Mouse (Mus musculus): ENCODE data around the gene Cysltr2.
A peak's percentile ranks its signal among the peaks of the same experiment; 100 is the strongest.

Cysltr2 gene

DNA sequence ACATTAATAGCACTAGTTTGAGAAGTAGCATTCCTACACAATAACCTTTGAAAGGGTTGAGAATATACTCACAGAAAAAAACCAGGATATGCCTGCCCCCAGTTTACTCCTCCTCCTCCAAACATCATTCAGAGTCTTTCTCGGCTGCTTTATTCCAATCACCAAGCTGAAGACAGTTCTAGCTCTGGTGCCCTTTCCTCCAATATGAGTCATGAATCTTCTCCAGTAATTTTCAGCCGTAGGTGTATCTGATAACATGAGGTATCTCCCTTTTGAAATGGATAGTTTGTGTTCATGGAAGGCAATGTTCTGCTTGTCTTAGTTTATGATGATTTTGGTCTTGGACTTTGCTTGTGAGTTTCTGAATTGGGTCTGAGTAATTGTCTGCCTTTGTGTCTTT, 62.9 kb downstream of the Cysltr2 start:
- DNase-seq (ENCODE audit: low read depth, low spot score): no peak

DNA sequence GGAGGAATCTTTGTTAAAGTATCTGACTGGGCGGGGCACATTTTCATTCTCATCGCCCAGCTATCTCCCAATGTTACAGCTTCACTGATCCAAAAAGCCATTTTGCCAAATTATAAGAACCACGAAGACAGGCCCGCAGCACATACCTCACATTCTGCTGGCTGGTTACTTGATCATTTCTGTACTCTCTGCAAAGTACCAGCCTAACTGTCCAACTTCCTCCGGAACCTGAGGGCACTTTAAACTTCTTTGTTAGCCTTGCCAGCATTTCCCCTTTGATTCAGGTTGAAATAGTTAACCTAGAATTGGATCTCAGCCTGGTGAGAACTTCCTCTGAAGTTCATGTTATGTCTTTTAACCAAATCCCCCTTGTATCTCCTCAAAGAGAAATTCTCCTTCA, 63.8 kb downstream of the Cysltr2 start:
- DNase-seq (ENCODE audit: low read depth, low spot score): no peak

DNA sequence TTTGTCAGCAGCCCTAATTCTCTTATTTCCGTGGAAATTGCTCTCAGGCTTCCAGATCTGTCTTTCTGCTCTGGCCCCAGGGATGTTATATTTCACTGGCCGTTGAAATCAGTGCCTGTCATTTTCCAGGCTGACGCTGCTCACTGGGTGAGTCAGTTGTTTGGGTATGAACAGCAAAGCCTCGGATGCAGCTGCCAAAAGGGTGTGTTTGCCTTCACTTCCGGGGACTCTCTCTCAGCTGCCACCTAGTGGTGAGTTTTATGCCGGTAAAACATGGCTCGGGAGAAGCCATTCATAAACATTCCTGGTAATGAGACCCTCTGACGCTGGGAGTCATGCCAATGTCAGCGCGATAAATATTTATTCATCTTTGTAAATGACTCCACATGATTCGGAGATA, 65.5 kb downstream of the Cysltr2 start:
- peak; percentile 88 for DNase-seq (ENCODE audit: low read depth, low spot score)

DNA sequence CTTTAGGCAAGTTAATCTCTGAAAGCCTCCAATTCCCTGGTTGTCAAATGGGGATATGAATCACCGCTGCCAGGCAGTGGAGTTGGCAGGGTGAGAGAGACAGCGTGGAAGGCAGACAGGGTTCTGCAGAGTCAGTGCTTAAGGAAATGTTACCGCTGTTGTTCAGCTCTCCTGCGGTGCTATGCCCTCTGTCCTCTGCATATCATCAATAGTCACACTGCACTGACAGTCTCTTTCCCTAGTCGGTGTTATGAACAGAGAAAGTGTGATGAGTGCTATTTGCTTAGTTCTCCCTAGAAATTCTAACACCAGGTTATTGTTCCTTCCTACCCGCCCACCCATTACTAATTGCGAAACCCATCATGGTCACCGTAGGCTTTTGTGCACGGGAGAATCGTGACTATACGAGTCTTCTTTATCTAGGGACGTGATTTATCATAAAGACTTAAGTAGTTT, 65.9 kb downstream of the Cysltr2 start:
- no peak for DNase-seq (ENCODE audit: low read depth, low spot score)

DNA sequence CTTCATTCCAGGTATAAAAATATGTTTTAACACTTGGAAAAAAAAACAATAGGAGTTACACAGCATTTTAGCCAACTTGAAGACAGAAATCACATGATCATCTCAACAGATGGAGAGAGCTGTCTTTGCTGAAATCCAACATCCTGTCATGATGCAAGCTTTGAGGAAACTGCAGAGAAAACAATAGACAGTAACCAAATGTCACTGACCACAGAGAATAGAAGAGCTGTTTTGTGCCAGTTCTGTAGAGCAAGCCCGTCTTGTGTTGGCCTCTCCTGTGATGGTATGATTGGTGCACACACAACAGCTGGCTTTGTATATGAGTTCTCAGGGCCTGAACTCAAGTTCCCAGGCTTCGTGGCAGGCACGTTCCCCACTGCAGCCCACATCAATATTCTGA, 68.2 kb downstream of the Cysltr2 start:
- DNase-seq (ENCODE audit: low read depth, low spot score): no peak

DNA sequence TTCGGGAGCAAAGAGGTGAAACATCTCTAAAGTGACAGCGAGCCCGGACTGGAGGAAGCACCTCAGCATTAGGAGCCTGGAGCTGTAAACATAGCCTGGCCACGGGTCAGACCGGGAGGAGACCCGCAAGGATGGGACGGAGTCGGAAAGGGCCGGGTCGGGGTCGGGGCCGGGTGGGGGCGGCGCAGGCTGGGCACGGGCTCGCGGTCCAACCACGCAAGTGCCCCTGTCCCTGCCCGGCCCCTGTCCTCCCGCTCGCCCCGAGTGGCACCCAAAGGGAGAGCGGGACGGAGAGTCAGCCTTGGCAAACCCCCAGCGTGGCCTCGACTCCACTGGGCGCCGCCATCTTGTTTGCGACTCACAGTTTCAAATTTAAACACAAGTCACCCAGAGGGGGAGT, 68.8 kb downstream of the Cysltr2 start:
- DNase-seq (ENCODE audit: low read depth, low spot score): no peak

DNA sequence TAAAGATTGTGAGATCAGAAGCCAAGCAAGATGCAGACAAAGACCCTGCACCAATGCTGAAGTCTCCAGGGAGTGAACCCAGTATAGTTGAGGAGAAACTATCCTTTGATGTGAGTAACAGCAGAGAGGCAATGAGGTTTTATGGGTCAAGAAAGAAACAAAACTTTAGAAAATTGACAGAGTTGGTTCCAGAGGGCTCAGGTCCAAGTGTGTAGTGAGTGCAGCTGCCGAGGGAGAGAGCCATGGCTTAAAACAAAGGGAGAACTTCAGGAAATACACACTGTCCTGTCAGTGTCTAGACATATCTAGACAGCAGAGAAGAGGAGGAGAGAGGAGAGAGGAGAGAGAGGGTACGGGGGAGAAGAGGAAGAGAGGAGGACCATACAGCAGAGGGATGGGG, 72.8 kb downstream of the Cysltr2 start:
- DNase-seq (ENCODE audit: low read depth, low spot score): no peak
